Mouse (Mus musculus): ENCODE results near the gene Tma7. TPM values are rescaled to one million over a fixed set of nuclear protein-coding genes. Genes with fewer than 3 reads are reported as not detected.

Gene Tma7
- polyA plus RNA-seq, 1 experiment from 2014 or later: 663 TPM

- WGBS: 96% methylated on average over 7 of the region's 7 CpGs
- no peaks in the 10 kb centered on the region for H3K27me3 ChIP-seq (replicated peaks; ENCODE audit: control insufficient read depth, insufficient read depth, low read length)
Observed at GRCm38 (mm10) chr9:109031001-109031400, 51.4 kb downstream of the Tma7 start.

DNA sequence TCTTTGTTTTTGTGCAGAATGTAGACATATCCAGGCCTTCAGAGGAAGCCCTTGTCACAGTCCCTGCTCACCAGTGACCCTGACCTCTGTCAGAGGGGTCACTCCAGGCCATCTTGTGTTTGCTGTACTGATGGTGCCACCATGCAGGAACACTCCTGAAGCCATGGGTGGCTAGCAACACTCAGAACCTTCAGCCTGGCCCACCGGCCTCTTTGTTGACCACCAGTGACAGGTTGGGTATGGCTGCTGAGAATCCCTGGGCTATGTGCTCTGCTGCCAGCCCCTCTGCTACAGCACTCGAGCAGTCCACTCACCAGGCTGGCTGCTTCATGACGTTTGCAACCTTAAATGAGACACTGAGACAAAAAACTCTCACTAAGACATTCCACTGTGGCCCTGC lies 52.1 kb downstream of the Tma7 start:
- WGBS: 71% methylated on average over 3 of the region's 3 CpGs
- Histone ChIP-seq H3K4me3 (ENCODE audit: low read length) (no peak overlapping the region), H3K4me2 (ENCODE audit: low read length) (no peak overlapping the region), H3K9me3 (ENCODE audit: control insufficient read depth, low read length) (no peaks in the 10 kb centered on the region), H3K27ac (ENCODE audit: low read depth, low read length) (no peak overlapping the region), H3K4me1 (ENCODE audit: control insufficient read depth, insufficient read depth, low read depth, low read length) (no peaks in the 10 kb centered on the region), H3K9ac (ENCODE audit: low read depth, low read length) (no peak overlapping the region), H3K36me3 (ENCODE audit: control insufficient read depth, insufficient read depth, low read length) (peaks cover 2% of the 10 kb centered on the region; the same call in 1 of the 2 replicates), H3K27me3 (replicated peaks; ENCODE audit: control insufficient read depth, insufficient read depth, low read length) (no peaks in the 10 kb centered on the region)
- ATAC-seq: no peak

More at GRCm38 (mm10) chr9:109031001-109031400, 51.4 kb downstream of the Tma7 start:
- no peak for ATAC-seq
- no peak overlapping the region for H3K4me2 ChIP-seq (ENCODE audit: low read length)
- no peak overlapping the region for H3K9ac ChIP-seq (ENCODE audit: low read depth, low read length)
- no peaks in the 10 kb centered on the region for H3K4me1 ChIP-seq (ENCODE audit: control insufficient read depth, insufficient read depth, low read depth, low read length)
- no peaks in the 10 kb centered on the region; the same call in 1 of the 2 replicates for H3K36me3 ChIP-seq (ENCODE audit: control insufficient read depth, insufficient read depth, low read length)
- no peaks in the 10 kb centered on the region for H3K9me3 ChIP-seq (ENCODE audit: control insufficient read depth, low read length)
- H3K27ac ChIP-seq (ENCODE audit: low read depth, low read length): no peak overlapping the region
- H3K4me3 ChIP-seq (ENCODE audit: low read length): no peak overlapping the region

DNA sequence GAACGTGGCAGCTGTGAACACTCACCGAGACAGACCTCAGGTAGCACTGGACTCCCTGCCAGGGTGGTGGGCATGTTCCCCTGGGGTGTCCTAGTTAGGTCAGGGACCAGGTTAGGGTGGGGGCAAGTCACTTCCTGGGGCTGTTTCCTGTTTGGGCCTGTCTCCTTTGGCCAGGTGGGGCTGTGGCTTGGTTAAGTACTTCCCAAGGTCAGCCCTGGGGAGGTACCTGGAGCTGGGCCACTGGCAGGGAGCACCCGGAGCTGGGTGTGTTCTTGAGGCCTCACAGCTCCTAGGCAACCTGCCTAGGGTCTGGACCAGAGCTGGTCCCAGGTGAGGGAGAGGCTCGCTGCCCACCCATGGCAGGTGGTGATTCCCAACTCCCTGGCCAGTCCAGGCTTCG lies 53.5 kb downstream of the Tma7 start:
- ATAC-seq: no peak
- H3K27ac ChIP-seq (ENCODE audit: low read depth, low read length): no peak overlapping the region
- no peaks in the 10 kb centered on the region for H3K27me3 ChIP-seq (replicated peaks; ENCODE audit: control insufficient read depth, insufficient read depth, low read length)
- no peak overlapping the region for H3K4me2 ChIP-seq (ENCODE audit: low read length)
- H3K9ac ChIP-seq (ENCODE audit: low read depth, low read length): no peak overlapping the region
- no peak overlapping the region for H3K4me3 ChIP-seq (ENCODE audit: low read length)
- peaks cover 2% of the 10 kb centered on the region; the same call in 1 of the 2 replicates for H3K36me3 ChIP-seq (ENCODE audit: control insufficient read depth, insufficient read depth, low read length)
- H3K9me3 ChIP-seq (ENCODE audit: control insufficient read depth, low read length): no peaks in the 10 kb centered on the region
- H3K4me1 ChIP-seq (ENCODE audit: control insufficient read depth, insufficient read depth, low read depth, low read length): no peaks in the 10 kb centered on the region
- WGBS: 81% methylated on average over 5 of the region's 5 CpGs

DNA sequence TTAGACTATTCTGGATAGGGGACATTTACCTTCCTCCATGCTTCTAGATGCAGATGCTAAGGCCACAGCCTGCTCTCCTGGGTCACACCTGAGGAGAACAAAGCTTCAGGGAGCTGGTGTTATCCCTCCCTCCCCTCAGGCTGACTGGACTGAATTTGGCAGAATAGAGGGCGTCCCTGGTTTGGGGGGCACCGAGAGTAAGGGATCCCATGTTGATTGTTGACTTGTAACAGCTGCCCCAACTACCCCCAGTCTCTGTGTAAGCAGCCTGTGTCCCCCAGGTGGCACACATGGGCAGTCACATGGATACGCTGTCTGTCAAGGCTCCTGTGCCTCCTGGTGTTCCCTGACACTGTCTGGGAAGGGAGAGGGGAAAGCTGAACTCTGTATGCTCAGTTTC lies 54.0 kb downstream of the Tma7 start:
- no peak overlapping the region for H3K4me2 ChIP-seq (ENCODE audit: low read length)
- H3K9me3 ChIP-seq (ENCODE audit: control insufficient read depth, low read length): no peaks in the 10 kb centered on the region
- peaks cover 2% of the 10 kb centered on the region; the same call in 1 of the 2 replicates for H3K36me3 ChIP-seq (ENCODE audit: control insufficient read depth, insufficient read depth, low read length)
- no peaks in the 10 kb centered on the region for H3K27me3 ChIP-seq (replicated peaks; ENCODE audit: control insufficient read depth, insufficient read depth, low read length)
- ATAC-seq: no peak
- H3K4me1 ChIP-seq (ENCODE audit: control insufficient read depth, insufficient read depth, low read depth, low read length): no peaks in the 10 kb centered on the region
- no peak overlapping the region for H3K4me3 ChIP-seq (ENCODE audit: low read length)
- WGBS: 70% methylated on average over 3 of the region's 3 CpGs
- no peak overlapping the region for H3K27ac ChIP-seq (ENCODE audit: low read depth, low read length)
- no peak overlapping the region for H3K9ac ChIP-seq (ENCODE audit: low read depth, low read length)

DNA sequence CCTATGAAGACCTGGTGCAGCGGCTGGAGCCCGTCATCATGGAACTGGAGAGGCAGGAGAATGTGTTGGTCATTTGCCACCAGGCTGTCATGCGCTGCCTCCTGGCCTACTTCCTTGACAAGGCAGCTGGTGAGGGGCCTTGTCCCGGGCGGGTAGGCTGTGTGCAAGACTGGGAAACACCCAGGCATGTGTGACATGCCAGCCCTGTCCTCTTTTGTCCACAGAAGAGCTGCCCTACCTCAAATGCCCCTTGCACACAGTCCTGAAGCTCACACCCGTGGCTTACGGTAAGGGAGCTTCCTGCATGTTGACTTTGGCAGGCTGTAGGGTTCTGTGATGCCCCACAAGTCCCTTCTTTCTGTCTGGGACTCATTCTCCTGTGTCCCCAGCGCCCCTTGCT lies 54.9 kb downstream of the Tma7 start:
- Histone ChIP-seq H3K4me3 (ENCODE audit: low read length) (no peak overlapping the region), H3K9ac (ENCODE audit: low read depth, low read length) (no peak overlapping the region), H3K4me1 (ENCODE audit: control insufficient read depth, insufficient read depth, low read depth, low read length) (no peaks in the 10 kb centered on the region), H3K36me3 (ENCODE audit: control insufficient read depth, insufficient read depth, low read length) (peaks cover 2% of the 10 kb centered on the region; the same call in 1 of the 2 replicates), H3K9me3 (ENCODE audit: control insufficient read depth, low read length) (no peaks in the 10 kb centered on the region), H3K4me2 (ENCODE audit: low read length) (no peak overlapping the region), H3K27me3 (replicated peaks; ENCODE audit: control insufficient read depth, insufficient read depth, low read length) (no peaks in the 10 kb centered on the region), H3K27ac (ENCODE audit: low read depth, low read length) (no peak overlapping the region)
- WGBS: 80% methylated on average over 7 of the region's 8 CpGs
- ATAC-seq: no peak

Other genes starting within 250 kb of the Tma7 start
- gene Slc26a6, start 229.3 kb downstream of the Tma7 start, polyA plus RNA-seq (2015; fragmentation: Nextera tagmentation; extraction: Ambion mirVana): 21.9 and 22.2 TPM in 2 replicates
- 0.17 TPM in 1 of 2 replicates, not detected in the other for gene Tmem89, start 168.0 kb downstream of the Tma7 start, polyA plus RNA-seq (2015; fragmentation: Nextera tagmentation; extraction: Ambion mirVana)
- 521 and 553 TPM in 2 replicates for gene Uqcrc1, start 146.0 kb downstream of the Tma7 start, polyA plus RNA-seq (2015; fragmentation: Nextera tagmentation; extraction: Ambion mirVana)
- gene Col7a1, start 129.0 kb downstream of the Tma7 start, polyA plus RNA-seq (2015; fragmentation: Nextera tagmentation; extraction: Ambion mirVana): 1.5 and 1.7 TPM in 2 replicates
- gene Ucn2, start 96.6 kb downstream of the Tma7 start, polyA plus RNA-seq (2015; fragmentation: Nextera tagmentation; extraction: Ambion mirVana): not detected in 2 replicates
- 31.3 and 31.9 TPM in 2 replicates for gene Pfkfb4, start 90.8 kb downstream of the Tma7 start, polyA plus RNA-seq (2015; fragmentation: Nextera tagmentation; extraction: Ambion mirVana)
- 83.2 and 87.5 TPM in 2 replicates for gene Shisa5, start 44.0 kb downstream of the Tma7 start, polyA plus RNA-seq (2015; fragmentation: Nextera tagmentation; extraction: Ambion mirVana)
- gene Trex1, start 22.9 kb downstream of the Tma7 start, polyA plus RNA-seq (2015; fragmentation: Nextera tagmentation; extraction: Ambion mirVana): 13.6 and 14.2 TPM in 2 replicates
- gene Atrip, start 8.5 kb downstream of the Tma7 start, polyA plus RNA-seq (2015; fragmentation: Nextera tagmentation; extraction: Ambion mirVana): 30.0 and 31.8 TPM in 2 replicates
- gene Ccdc51, start 94 bp downstream of the Tma7 start, polyA plus RNA-seq (2015; fragmentation: Nextera tagmentation; extraction: Ambion mirVana): 12.5 and 13.1 TPM in 2 replicates
- gene Plxnb1, start 12.8 kb upstream of the Tma7 start, polyA plus RNA-seq (2015; fragmentation: Nextera tagmentation; extraction: Ambion mirVana): 12.6 and 18.2 TPM in 2 replicates
- not detected in 2 replicates for gene Fbxw21, start 79.5 kb upstream of the Tma7 start, polyA plus RNA-seq (2015; fragmentation: Nextera tagmentation; extraction: Ambion mirVana)
- gene Fbxw13, start 113.4 kb upstream of the Tma7 start, polyA plus RNA-seq (2015; fragmentation: Nextera tagmentation; extraction: Ambion mirVana): not detected in 2 replicates
- 0.10 TPM in 1 of 2 replicates, not detected in the other for gene Fbxw20, start 152.2 kb upstream of the Tma7 start, polyA plus RNA-seq (2015; fragmentation: Nextera tagmentation; extraction: Ambion mirVana)
- gene Fbxw14, start 205.1 kb upstream of the Tma7 start, polyA plus RNA-seq (2015; fragmentation: Nextera tagmentation; extraction: Ambion mirVana): not detected in 2 replicates

All from hindbrain, embryonic 16.5 days (tissue).